Mouse (Mus musculus) lung, postnatal 4 days (tissue): ENCODE measurements around the gene Rnf222.

Experiments used
- DNase-seq, 2 experiments: peaks; one replicate each; pipeline ENCODE4 v3.0.0; 2021

Rnf222 gene

GRCm38 (mm10) chr11:68890625-68891024 is 2.3 kb downstream of the Rnf222 start:
- DNase-seq, result no peak

GRCm38 (mm10) chr11:68891823-68892222 is 3.5 kb downstream of the Rnf222 start:
- DNase-seq, result no peak

GRCm38 (mm10) chr11:68892233-68892832 is 4.0 kb downstream of the Rnf222 start:
- peak; percentile 32 to 64 for DNase-seq

GRCm38 (mm10) chr11:68893911-68894464 is 5.6 kb downstream of the Rnf222 start:
- no peak for DNase-seq

GRCm38 (mm10) chr11:68896247-68896646 is 7.9 kb downstream of the Rnf222 start:
- DNase-seq, result no peak

- peak in 1 of 2 experiments; percentile 50 for DNase-seq
These were observed 8.8 kb downstream of the Rnf222 start for GRCm38 (mm10) chr11:68897120-68897519.

- no peak for DNase-seq
These were observed 9.5 kb downstream of the Rnf222 start for GRCm38 (mm10) chr11:68897838-68898237.

- no peak for DNase-seq
These were observed 10.4 kb downstream of the Rnf222 start for GRCm38 (mm10) chr11:68898790-68899189.

GRCm38 (mm10) chr11:68899815-68900214 is 11.5 kb downstream of the Rnf222 start:
- DNase-seq, result no peak

GRCm38 (mm10) chr11:68900519-68901350 is 12.4 kb downstream of the Rnf222 start:
- no peak for DNase-seq

GRCm38 (mm10) chr11:68901351-68902046 is 13.1 kb downstream of the Rnf222 start, which contains the start of gene Rpl26:
Gene Rpl26, plus strand, starts transcription at chr11:68901583.
- DNase-seq, result peak; percentile 98 to 99

GRCm38 (mm10) chr11:68902047-68902364 is 13.7 kb downstream of the Rnf222 start:
- DNase-seq, result no peak

GRCm38 (mm10) chr11:68902367-68902766 is 14.0 kb downstream of the Rnf222 start:
- DNase-seq, result no peak

- no peak for DNase-seq
These were observed 14.5 kb downstream of the Rnf222 start for GRCm38 (mm10) chr11:68902823-68903222.

- no peak for DNase-seq
These were observed 15.4 kb downstream of the Rnf222 start for GRCm38 (mm10) chr11:68903775-68904174.

GRCm38 (mm10) chr11:68904375-68905137 is 16.2 kb downstream of the Rnf222 start:
- DNase-seq, result peak in 1 of 2 experiments; percentile 83

- DNase-seq, result no peak
These were observed 16.8 kb downstream of the Rnf222 start for GRCm38 (mm10) chr11:68905138-68905531.

GRCm38 (mm10) chr11:68905665-68906460 is 17.5 kb downstream of the Rnf222 start:
- no peak for DNase-seq

GRCm38 (mm10) chr11:68906461-68906790 is 18.1 kb downstream of the Rnf222 start:
- no peak for DNase-seq

GRCm38 (mm10) chr11:68907251-68907650 is 18.9 kb downstream of the Rnf222 start:
- no peak for DNase-seq

- DNase-seq, result no peak
These were observed 20.6 kb downstream of the Rnf222 start for GRCm38 (mm10) chr11:68908846-68909503.
